Mouse (Mus musculus) macrophage (primary cell): Measurements from ENCODE around the gene Dnm1. TPM values are rescaled to one million over a fixed set of nuclear protein-coding genes. Genes with fewer than 3 reads are reported as not detected.
"Not testable (repeated sequence)": the region's sequence is repeated elsewhere in the genome, so short reads cannot be mapped to it uniquely, and the experiment has no call there.

Source experiments
- H3K27ac ChIP-seq: fragments of 350-480 bp; formaldehyde crosslinking; 2 replicates; pipeline ENCODE4 v1.9.0; 2021
- H3K36me3 ChIP-seq: fragments of 350-480 bp; formaldehyde crosslinking; 2 replicates; pipeline ENCODE4 v1.9.0; 2021; ENCODE audit errors: inconsistent target
- H3K4me3 ChIP-seq: fragments of 350-480 bp; formaldehyde crosslinking; 2 replicates; pipeline ENCODE4 v1.9.0; 2021; ENCODE audit errors: inconsistent target
- H3K79me2 ChIP-seq: fragments of 350-480 bp; formaldehyde crosslinking; 2 replicates; pipeline ENCODE4 v1.9.0; 2021; ENCODE audit errors: inconsistent target
- WGBS: methylation state at CpG from one replicate; pipeline ENCODE4 v1.1.7; 2026; ENCODE audit warnings: inconsistent platforms; ENCODE audit not compliant: missing documents; 5-methylcytosine and 5-hydroxymethylcytosine counted together
- polyA plus RNA-seq: library from polyadenylated mRNA; stranded (reverse); fragments of 250-400 nt; gene quantifications from 3 replicates; pipeline ENCODE4 v1.2.4, GENCODE M21; 2018; ENCODE audit warnings: inconsistent platforms

Gene Dnm1
- polyA plus RNA-seq, 1 experiment from 2014 or later: 0.23 TPM

DNA sequence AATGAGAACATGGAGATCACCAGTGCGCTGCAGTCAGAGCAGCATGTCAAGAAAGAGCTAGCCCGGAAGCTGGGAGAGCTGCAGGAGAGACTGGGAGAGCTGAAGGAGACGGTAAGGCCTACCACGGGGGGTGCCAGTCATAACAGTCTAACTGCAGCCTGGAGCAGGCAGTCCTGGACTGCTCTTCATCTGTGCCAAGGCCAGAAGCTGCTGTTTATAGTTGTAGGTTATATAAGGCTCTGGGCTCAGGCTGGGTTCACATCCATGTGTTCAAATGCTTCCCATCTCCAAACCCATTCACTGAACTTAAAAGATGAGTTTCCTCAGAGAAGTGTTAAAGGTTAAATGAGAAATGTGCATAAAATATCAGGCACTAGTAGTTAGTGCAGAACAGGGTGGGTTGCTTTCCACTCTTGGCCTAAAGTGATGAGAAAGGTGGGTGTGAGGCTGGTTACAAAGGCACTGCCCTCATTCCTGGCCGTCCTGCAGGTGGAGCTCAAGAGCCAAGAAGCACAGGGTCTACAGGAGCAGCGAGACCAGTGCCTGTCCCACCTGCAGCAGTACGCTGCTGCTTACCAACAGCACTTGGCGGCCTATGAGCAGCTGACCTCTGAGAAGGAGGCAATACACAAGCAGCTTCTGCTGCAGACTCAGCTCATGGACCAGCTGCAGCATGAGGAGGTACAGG lies 48.8 kb downstream of the Dnm1 start:
- Histone ChIP-seq H3K27ac (no peak overlapping the region), H3K36me3 (peaks cover 77% of the 10 kb centered on the region), H3K79me2 (no peaks in the 10 kb centered on the region), H3K4me3 (no peak overlapping the region)
- WGBS: 84% methylated on average over 7 of the region's 8 CpGs

DNA sequence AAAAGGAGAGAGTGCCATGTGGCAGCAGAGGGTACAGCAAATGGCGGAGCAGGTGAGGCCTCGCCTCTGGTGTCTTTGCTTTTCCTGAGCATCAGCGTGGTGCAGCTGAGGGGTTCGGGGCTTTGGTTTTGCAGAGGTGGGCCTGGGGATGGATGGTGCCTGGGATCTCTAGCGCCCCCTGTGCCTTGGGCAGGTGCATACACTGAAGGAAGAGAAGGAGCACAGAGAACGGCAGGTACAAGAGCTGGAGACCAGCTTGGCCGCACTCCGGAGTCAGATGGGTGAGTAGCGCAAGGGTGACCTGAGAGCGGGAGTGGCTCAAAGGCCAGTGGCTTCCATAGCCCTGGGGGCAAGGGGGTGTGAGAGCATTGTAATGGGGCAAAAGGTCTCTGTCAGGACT lies 50.2 kb downstream of the Dnm1 start:
- Histone ChIP-seq H3K36me3 (peaks cover 90% of the 10 kb centered on the region), H3K27ac (no peak overlapping the region), H3K4me3 (no peak overlapping the region), H3K79me2 (no peaks in the 10 kb centered on the region)
- WGBS: 90% methylated on average over 10 of the region's 10 CpGs

- Histone ChIP-seq H3K79me2 (peaks cover 1% of the 10 kb centered on the region; the same call in 1 of the 2 replicates), H3K27ac (no peak overlapping the region), H3K36me3 (peaks cover 71% of the 10 kb centered on the region), H3K4me3 (no peak overlapping the region)
- WGBS: 98% methylated on average over 4 of the region's 4 CpGs
Observed at GRCm38 (mm10) chr2:32299469-32299868, 53.7 kb downstream of the Dnm1 start.

GRCm38 (mm10) chr2:32295842-32296241 lies 57.3 kb downstream of the Dnm1 start:
- H3K27ac ChIP-seq, H3K4me3 ChIP-seq: not testable (repeated sequence)
- Histone ChIP-seq H3K79me2 (peaks cover 29% of the 10 kb centered on the region), H3K36me3 (peaks cover 37% of the 10 kb centered on the region)
- WGBS: 100% methylated on average over 2 of the region's 2 CpGs

- Histone ChIP-seq H3K79me2 (peaks cover 35% of the 10 kb centered on the region), H3K27ac (no peak overlapping the region), H3K36me3 (peaks cover 35% of the 10 kb centered on the region), H3K4me3 (no peak overlapping the region)
- 84% methylated on average over 3 of the region's 3 CpGs for WGBS
Observed at GRCm38 (mm10) chr2:32295285-32295684, 57.9 kb downstream of the Dnm1 start.

- Histone ChIP-seq H3K36me3 (peaks cover 26% of the 10 kb centered on the region), H3K27ac (no peak overlapping the region), H3K4me3 (no peak overlapping the region), H3K79me2 (peaks cover 44% of the 10 kb centered on the region)
- WGBS: 95% methylated on average over 8 of the region's 8 CpGs
Observed at GRCm38 (mm10) chr2:32294348-32294747, 58.8 kb downstream of the Dnm1 start.

DNA sequence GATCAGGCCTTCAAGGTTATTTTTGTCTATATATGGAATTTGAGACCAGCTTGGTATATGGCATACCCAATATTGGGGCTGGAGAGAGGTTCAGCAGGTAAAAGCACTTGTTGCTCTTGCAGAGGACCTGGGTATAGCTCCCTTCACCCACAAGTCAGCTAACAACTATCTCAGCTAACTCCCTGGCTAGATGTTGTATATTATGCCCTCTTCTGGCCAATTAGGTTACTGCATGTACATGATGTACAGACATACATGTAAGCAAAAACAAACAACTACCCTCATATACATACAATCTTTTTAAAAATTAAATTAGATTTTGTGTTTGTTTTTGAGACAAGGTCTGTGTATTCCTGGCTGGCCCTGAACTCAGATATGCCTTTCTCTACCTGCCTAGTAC lies 63.6 kb downstream of the Dnm1 start:
- H3K27ac ChIP-seq: no peak overlapping the region
- peaks cover 72% of the 10 kb centered on the region for H3K79me2 ChIP-seq
- no peaks in the 10 kb centered on the region for H3K36me3 ChIP-seq
- H3K4me3 ChIP-seq: peak overlapping the region; percentile 90; the same call in 1 of the 2 replicates

GRCm38 (mm10) chr2:32288371-32288931 lies 64.7 kb downstream of the Dnm1 start:
- peak overlapping the region; percentile 62 for H3K27ac ChIP-seq
- 3% methylated on average over 29 of the region's 29 CpGs for WGBS
- peak overlapping the region; percentile 90 for H3K4me3 ChIP-seq
- peaks cover 4% of the 10 kb centered on the region; the same call in 1 of the 2 replicates for H3K36me3 ChIP-seq
- peaks cover 63% of the 10 kb centered on the region for H3K79me2 ChIP-seq

- Histone ChIP-seq H3K36me3 (peaks cover 4% of the 10 kb centered on the region; the same call in 1 of the 2 replicates), H3K4me3 (peak within 1 kb of the TSS; percentile 93), H3K79me2 (peaks cover 63% of the 10 kb centered on the region), H3K27ac (peak within 1 kb of the TSS; percentile 75)
- 1% methylated on average over 37 of the region's 41 CpGs for WGBS
Observed at GRCm38 (mm10) chr2:32287923-32288367, 65.2 kb downstream of the Dnm1 start, which contains the start of gene Swi5. Gene Swi5, minus strand, starts transcription at chr2:32288075.

DNA sequence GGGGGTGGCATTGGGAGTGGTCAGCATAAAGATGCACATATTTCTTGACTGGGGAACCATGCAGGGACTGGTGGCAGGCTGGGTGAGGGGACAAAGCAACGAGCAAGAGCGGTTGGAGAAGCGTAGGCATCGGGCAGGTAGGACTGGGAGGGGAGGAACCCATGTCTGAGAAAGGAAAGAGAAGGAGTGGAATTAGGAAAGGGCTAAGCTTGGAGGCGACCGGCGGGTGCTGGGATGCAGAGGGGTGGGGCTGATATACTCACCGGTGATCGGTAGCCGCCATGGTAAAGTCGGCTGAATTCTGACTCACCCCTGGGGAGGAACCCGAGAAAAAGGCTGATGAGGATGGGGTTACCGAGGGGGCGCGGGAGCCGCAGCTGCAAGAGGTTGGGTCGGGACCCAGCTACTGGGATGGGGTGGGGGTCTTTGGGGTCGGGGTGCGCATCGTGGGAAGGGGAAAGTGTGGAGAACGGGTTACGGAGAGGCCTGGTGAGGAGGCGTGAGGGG lies 65.8 kb downstream of the Dnm1 start, which contains the start of gene Golga2:
Golga2 (plus strand) TSS at position 51 of the 507 bp plus-strand sequence.
- WGBS: 2% methylated on average over 23 of the region's 23 CpGs
- H3K4me3 ChIP-seq: peak within 1 kb of the TSS; percentile 93
- H3K79me2 ChIP-seq: peaks cover 59% of the 10 kb centered on the region
- H3K36me3 ChIP-seq: peaks cover 4% of the 10 kb centered on the region; the same call in 1 of the 2 replicates
- H3K27ac ChIP-seq: peak within 1 kb of the TSS; percentile 75

DNA sequence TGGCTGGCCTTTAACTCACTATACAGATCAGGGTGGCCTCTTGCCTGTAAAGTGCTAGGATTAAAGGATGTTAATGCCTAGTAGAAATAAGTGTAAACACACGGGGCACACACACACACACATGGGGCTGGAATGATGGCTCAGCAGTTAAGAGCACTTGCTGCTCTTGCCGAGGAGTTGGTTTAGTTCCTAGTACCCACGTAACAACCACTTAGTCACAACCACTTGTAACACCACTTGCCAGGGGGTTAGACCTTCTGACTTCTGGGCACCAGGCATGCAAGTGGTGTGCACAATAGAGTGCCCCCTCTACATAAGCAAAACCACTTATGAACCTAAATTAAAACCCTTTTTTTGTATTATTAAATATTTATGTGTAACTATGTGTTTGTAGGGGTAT lies 69.2 kb downstream of the Dnm1 start:
- 97% methylated on average over 3 of the region's 3 CpGs for WGBS
- peaks cover 25% of the 10 kb centered on the region for H3K79me2 ChIP-seq
- peaks cover 16% of the 10 kb centered on the region; the same call in 1 of the 2 replicates for H3K36me3 ChIP-seq

GRCm38 (mm10) chr2:32282727-32283126 lies 70.4 kb downstream of the Dnm1 start:
- H3K4me3 ChIP-seq: no peak overlapping the region
- 89% methylated on average over 1 of the region's 1 CpGs for WGBS
- peaks cover 29% of the 10 kb centered on the region; the same call in 1 of the 2 replicates for H3K36me3 ChIP-seq
- H3K27ac ChIP-seq: no peak overlapping the region
- peaks cover 16% of the 10 kb centered on the region for H3K79me2 ChIP-seq

More for the DNA sequence above, 69.2 kb downstream of the Dnm1 start:
- no peak overlapping the region for H3K27ac ChIP-seq
- H3K4me3 ChIP-seq: no peak overlapping the region

DNA sequence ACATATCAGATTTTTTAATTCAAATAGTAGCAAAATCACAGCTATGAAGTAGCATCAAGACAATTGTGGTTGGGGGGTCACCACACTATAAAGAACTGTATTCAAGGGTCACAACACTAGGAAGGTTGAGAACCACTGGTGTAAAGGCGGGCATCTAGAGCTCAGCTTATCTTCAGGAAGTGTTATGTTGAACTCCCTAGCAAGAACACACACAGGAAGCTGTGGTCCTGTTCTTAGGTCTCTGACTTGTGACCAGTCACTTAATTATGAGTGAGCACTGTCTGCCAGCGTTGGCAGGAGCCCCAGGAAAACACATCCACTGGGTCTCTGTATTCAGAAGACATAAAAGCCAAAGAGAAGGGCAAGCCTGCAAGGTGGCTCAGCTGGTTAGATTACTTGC lies 70.8 kb downstream of the Dnm1 start:
- H3K79me2 ChIP-seq: peaks cover 11% of the 10 kb centered on the region
- 63% methylated on average over 2 of the region's 2 CpGs for WGBS
- peaks cover 29% of the 10 kb centered on the region; the same call in 1 of the 2 replicates for H3K36me3 ChIP-seq
- H3K27ac ChIP-seq: no peak overlapping the region
- H3K4me3 ChIP-seq: no peak overlapping the region

DNA sequence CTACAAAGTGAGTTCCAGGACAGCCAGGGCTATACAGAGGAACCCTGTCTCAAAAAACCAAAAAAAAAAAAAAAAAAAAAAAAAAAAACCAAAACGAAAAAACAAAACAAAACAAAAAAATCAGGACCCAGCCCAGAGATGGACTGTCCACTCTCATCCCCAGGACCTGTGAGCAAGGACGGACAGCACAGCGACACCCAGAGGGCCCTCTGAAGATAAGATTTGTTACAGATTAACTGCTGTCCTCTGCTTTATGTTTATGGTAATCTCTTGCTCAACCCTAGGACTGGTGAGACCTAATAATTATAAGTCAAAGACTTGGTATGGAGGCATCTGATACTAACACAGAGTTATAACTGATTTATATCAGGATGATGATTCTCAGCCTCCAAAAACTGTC lies 77.3 kb downstream of the Dnm1 start:
- Histone ChIP-seq H3K4me3 (no peak overlapping the region), H3K27ac (no peak overlapping the region), H3K36me3 (peaks cover 25% of the 10 kb centered on the region; the same call in 1 of the 2 replicates), H3K79me2 (no peaks in the 10 kb centered on the region)
- 96% methylated on average over 2 of the region's 3 CpGs for WGBS

DNA sequence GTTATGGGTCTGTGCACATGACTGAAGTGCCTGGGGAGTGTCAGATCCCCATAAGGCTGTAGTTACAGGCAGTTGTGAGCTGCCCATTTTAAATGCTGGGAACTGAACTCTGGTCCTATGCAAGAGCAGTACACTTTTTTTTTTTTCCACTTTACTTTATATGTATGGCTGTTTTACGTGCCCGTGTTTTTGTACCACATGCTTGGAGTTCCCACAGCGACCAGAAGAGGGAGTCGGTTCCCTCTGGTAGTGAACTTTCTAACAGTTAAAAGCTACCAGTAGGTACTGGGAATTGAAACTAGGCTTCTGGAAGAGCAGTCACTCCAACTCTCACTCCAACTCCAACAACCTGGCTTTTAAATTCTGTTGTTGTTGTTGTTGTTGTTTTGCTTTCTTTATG lies 92.5 kb downstream of the Dnm1 start:
- peak overlapping the region; percentile 33; the same call in 1 of the 2 replicates for H3K27ac ChIP-seq
- H3K4me3 ChIP-seq: no peak overlapping the region
- H3K36me3 ChIP-seq: peaks cover 24% of the 10 kb centered on the region
- H3K79me2 ChIP-seq: peaks cover 14% of the 10 kb centered on the region
- WGBS: 42% methylated on average over 4 of the region's 4 CpGs
